Mouse (Mus musculus) liver, embryonic 11.5 days (tissue): ENCODE data around the gene Gm16485. TPM values are rescaled to one million over a fixed set of nuclear protein-coding genes. Genes with fewer than 3 reads are reported as not detected.

Experiments used
- ATAC-seq: fragments of 200-750 bp; cut with Nextera tagmentation; replicated peaks from 2 replicates; pipeline ENCODE4 v1.8.0; 2017; ENCODE audit warnings: moderate number of reproducible peaks, mild to moderate bottlenecking, moderate TSS enrichment, moderate library complexity; ENCODE audit not compliant: low FRiP score
- DNase-seq: peaks from one replicate; pipeline ENCODE4 v3.0.0-alpha.2; 2017; ENCODE audit warnings: low spot score
- H3K27ac ChIP-seq: fragments of 300-500 bp; sonication (generic); 2 replicates; pipeline ENCODE4 v1.5.1; 2014; ENCODE audit warnings: mild to moderate bottlenecking, low read depth, low read length, control low read depth
- H3K27me3 ChIP-seq: fragments of 300-500 bp; sonication (generic); replicated peaks from 2 replicates; pipeline ENCODE4 v1.6.1; 2014; ENCODE audit warnings: low read length, mixed read lengths; ENCODE audit not compliant: control insufficient read depth, insufficient read depth
- H3K36me3 ChIP-seq: fragments of 300-500 bp; sonication (generic); 2 replicates; pipeline ENCODE4 v1.6.1; 2014; ENCODE audit warnings: mild to moderate bottlenecking, low read length, moderate library complexity, mixed read lengths; ENCODE audit not compliant: control insufficient read depth, insufficient read depth
- H3K4me1 ChIP-seq: fragments of 300-500 bp; sonication (generic); replicated peaks from 2 replicates; pipeline ENCODE4 v1.6.1; 2014; ENCODE audit warnings: low read length, mixed read lengths; ENCODE audit not compliant: control insufficient read depth, insufficient read depth
- H3K4me2 ChIP-seq: fragments of 300-500 bp; sonication (generic); 2 replicates; pipeline ENCODE4 v1.6.1; 2014; ENCODE audit warnings: mild to moderate bottlenecking, control low read depth, moderate library complexity
- H3K4me3 ChIP-seq: fragments of 300-500 bp; sonication (generic); 2 replicates; pipeline ENCODE4 v1.5.1; 2014; ENCODE audit warnings: low read depth, low read length, control low read depth
- H3K9ac ChIP-seq: fragments of 300-500 bp; sonication (generic); 2 replicates; pipeline ENCODE4 v1.6.1; 2014; ENCODE audit warnings: low read depth, low read length, control low read depth
- H3K9me3 ChIP-seq: fragments of 300-500 bp; sonication (generic); 2 replicates; pipeline ENCODE4 v1.6.1; 2016; ENCODE audit warnings: low read length, inconsistent platforms, mixed read lengths; ENCODE audit not compliant: control insufficient read depth
- WGBS: fragments of 180-500 bp; shearing (Covaris S2); extraction: QIAGEN DNeasy Blood & Tissue Kit; methylation state at CpG from one replicate; pipeline ENCODE4 v1.1.7; 2014; 5-methylcytosine and 5-hydroxymethylcytosine counted together
- polyA plus RNA-seq: library from polyadenylated mRNA; unstranded; fragments of >200 nt; fragmentation: Nextera tagmentation; extraction: Ambion mirVana; gene quantifications from 2 replicates; pipeline ENCODE4 v1.2.1, GENCODE M21; 2014

The Gm16485 gene
- polyA plus RNA-seq: not detected in 2 replicates

DNA sequence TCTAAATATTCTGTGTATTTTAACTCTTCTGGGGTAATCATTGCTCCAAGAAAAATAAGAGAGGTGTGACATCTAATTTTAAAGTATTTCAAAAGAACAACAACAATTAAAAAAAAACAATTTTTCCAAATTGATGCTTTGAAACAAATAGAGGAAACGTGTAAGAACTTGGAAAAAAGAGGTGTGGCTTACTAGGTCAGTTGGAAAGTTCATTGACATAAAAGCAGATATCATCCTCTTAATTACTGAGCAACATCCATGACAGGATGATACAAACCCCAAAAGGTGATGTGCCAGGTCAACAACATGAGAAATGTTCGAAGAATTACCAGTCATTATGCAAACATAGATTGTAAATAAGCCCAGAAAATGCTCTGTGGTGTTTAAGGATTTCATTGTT, at the start of gene Gm16485:
TSS of gene Gm16485 (plus strand) at position 301 of the 400 bp plus-strand sequence.
- Histone ChIP-seq H3K4me2 (no peak within 1 kb of the TSS), H3K9me3 (no peaks in the 10 kb centered on the region), H3K9ac (no peak within 1 kb of the TSS), H3K27ac (no peak within 1 kb of the TSS), H3K4me3 (no peak within 1 kb of the TSS), H3K36me3 (no peaks in the 10 kb centered on the region), H3K27me3 (no peaks in the 10 kb centered on the region), H3K4me1 (no peaks in the 10 kb centered on the region)
- 56% methylated on average over 2 of the region's 2 CpGs for WGBS
- DNase-seq (no peak), ATAC-seq (no peak)

DNA sequence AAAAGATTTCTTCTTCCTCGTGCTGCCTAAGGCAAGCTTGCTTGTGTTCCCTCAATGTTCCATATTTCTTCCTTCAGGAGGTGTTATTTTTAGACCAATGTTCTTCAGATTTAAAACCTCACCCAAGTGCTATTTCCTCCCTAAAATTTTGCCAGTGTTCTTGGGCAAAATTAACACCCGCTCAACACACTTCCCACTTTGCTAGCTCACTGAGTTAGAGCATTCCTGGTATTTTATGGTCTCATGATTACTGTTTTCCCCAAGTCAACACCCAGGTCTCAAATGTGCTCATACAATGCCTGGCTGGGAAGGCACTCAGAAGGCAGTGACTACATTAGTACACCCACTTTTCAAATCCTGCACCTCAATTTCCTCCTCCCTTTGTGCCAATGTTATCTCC, 44.0 kb upstream of the Gm16485 start:
- ATAC-seq: no peak
- H3K27me3 ChIP-seq: no peaks in the 10 kb centered on the region
- H3K9me3 ChIP-seq: no peaks in the 10 kb centered on the region
- no peaks in the 10 kb centered on the region for H3K36me3 ChIP-seq
- no peak for DNase-seq
- H3K4me1 ChIP-seq: no peaks in the 10 kb centered on the region
- H3K27ac ChIP-seq: no peak overlapping the region
- H3K9ac ChIP-seq: no peak overlapping the region
- H3K4me2 ChIP-seq: no peak overlapping the region
- 73% methylated on average over 2 of the region's 2 CpGs for WGBS
- no peak overlapping the region for H3K4me3 ChIP-seq

DNA sequence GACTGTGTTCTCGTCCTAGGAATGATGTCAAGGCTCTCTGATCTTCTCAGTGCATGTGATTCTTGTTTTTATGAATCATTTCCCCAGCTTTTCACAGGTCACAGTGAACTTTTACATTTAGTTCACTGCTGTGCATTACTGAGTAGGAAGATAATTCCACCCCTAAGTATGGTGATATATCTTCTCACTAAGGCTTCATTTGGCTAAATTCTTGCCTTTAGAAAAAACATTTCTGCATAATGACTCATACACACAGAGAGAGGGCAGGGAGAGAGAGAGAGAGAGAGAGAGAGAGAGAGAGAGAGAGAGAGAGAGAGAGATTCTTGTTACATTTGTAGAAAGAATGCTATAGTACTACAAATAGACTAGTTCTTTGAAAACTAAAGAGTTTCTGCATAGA, 33.8 kb upstream of the Gm16485 start:
- H3K36me3 ChIP-seq: no peaks in the 10 kb centered on the region
- no peaks in the 10 kb centered on the region for H3K27me3 ChIP-seq
- DNase-seq (no peak), ATAC-seq (no peak)
- H3K9me3 ChIP-seq: no peaks in the 10 kb centered on the region
- no peak overlapping the region for H3K4me2 ChIP-seq
- H3K4me1 ChIP-seq: no peaks in the 10 kb centered on the region
- no peak overlapping the region for H3K27ac ChIP-seq
- no peak overlapping the region for H3K4me3 ChIP-seq
- 21% methylated on average over 1 of the region's 1 CpGs for WGBS
- H3K9ac ChIP-seq: no peak overlapping the region

DNA sequence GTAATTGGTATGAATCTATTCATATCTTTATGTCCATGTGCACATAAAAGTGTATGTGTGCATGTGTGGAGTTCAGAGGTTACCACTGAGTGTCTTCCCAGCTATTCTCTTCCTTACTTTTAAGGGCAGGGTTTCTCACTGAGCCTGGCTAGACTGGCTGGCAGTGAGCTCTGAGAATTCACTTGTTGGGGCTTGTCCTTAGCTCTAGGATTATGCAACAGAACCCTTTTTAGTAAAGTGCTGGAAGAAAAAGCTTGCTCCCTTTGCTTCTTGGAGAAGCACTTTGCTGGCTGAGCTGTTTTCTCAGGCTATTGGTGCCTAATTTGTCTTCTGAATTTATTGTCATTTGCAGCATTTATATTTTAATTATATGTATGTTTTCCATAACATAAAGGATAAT, 18.3 kb upstream of the Gm16485 start:
- Histone ChIP-seq H3K4me2 (no peak overlapping the region), H3K27ac (no peak overlapping the region), H3K4me3 (no peak overlapping the region), H3K9me3 (no peaks in the 10 kb centered on the region), H3K9ac (no peak overlapping the region), H3K36me3 (no peaks in the 10 kb centered on the region), H3K4me1 (no peaks in the 10 kb centered on the region), H3K27me3 (no peaks in the 10 kb centered on the region)
- DNase-seq (no peak), ATAC-seq (no peak)

DNA sequence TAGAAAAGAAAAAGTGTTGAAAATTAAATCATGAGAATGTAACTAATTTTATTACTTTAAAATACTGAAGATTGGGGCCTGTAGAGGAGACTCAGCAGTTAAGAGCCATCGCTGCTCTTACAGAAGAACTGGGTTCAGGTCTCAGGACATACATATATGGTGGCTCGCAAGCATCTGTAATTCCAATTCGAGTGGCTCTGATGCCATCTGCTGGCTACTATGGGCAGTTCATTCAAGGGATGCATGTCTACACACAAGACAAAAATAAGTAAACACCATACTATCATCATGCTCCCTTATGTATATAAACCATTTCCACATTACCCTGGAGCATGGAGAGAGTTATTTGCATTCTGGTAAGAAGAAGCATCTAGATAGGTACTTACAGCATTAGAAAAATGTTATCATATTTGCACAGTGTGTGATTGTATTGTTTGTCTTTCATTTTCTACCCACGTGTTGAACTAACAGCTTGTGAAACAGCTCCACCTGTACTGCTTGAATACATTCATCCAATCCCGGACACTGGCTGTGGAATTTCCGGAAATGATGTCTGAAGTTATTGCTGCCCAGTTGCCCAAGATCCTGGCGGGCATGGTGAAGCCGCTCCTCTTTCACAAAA, 7.0 kb upstream of the Gm16485 start:
- Histone ChIP-seq H3K4me2 (no peak overlapping the region), H3K9me3 (no peaks in the 10 kb centered on the region), H3K4me3 (no peak overlapping the region), H3K9ac (no peak overlapping the region), H3K27ac (no peak overlapping the region), H3K27me3 (no peaks in the 10 kb centered on the region), H3K4me1 (no peaks in the 10 kb centered on the region), H3K36me3 (no peaks in the 10 kb centered on the region)
- DNase-seq: no peak
- WGBS: 59% methylated on average over 8 of the region's 8 CpGs
- no peak for ATAC-seq

DNA sequence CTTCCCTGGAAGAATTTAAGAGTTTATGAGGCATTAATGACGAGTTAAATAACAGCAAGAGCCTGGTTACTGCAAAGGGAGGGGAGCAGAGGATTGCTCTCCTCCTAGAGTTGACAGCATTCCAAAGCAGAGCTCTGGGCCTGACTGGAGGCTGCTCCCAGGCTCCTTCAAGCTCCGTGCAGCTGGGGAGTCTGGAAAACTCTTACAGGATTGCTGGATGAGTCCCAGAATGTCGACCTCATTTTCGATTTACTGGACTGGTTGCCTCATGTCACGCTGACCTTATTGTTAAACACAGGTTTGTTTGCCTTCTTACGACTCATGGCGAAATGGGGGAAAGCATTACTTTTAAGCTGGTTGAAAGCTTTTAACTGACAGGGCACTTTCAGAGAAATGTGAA, 1.4 kb upstream of the Gm16485 start:
- Histone ChIP-seq H3K4me3 (no peak overlapping the region), H3K27me3 (no peaks in the 10 kb centered on the region), H3K4me2 (no peak overlapping the region), H3K4me1 (no peaks in the 10 kb centered on the region), H3K9me3 (no peaks in the 10 kb centered on the region), H3K27ac (no peak overlapping the region), H3K36me3 (no peaks in the 10 kb centered on the region), H3K9ac (no peak overlapping the region)
- no peak for DNase-seq
- 63% methylated on average over 7 of the region's 7 CpGs for WGBS
- ATAC-seq: no peak

DNA sequence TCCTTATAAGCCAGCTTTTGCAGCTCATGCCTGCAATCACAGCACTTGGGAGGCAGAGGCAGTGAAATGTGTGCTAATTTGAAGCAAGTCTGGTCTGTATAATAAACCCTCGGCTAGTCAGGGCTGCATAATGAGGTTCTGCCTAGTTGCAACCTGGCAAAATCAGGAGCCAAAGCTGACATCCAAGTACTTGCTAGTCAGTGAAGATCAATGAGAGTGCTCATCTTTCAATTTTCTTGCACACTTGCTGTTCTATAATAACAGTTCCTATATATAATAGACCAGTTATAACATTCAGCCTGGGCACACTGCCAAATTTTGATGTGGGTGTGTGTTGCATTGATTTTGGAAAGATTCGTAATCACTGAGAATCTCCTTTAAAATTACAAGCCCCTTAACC, 6.2 kb downstream of the Gm16485 start:
- H3K4me1 ChIP-seq: no peaks in the 10 kb centered on the region
- H3K36me3 ChIP-seq: no peaks in the 10 kb centered on the region
- ATAC-seq (no peak), DNase-seq (no peak)
- no peaks in the 10 kb centered on the region for H3K27me3 ChIP-seq
- no peak overlapping the region for H3K4me2 ChIP-seq
- WGBS: 78% methylated on average over 2 of the region's 2 CpGs
- H3K27ac ChIP-seq: no peak overlapping the region
- H3K9me3 ChIP-seq: no peaks in the 10 kb centered on the region
- no peak overlapping the region for H3K9ac ChIP-seq
- H3K4me3 ChIP-seq: no peak overlapping the region

DNA sequence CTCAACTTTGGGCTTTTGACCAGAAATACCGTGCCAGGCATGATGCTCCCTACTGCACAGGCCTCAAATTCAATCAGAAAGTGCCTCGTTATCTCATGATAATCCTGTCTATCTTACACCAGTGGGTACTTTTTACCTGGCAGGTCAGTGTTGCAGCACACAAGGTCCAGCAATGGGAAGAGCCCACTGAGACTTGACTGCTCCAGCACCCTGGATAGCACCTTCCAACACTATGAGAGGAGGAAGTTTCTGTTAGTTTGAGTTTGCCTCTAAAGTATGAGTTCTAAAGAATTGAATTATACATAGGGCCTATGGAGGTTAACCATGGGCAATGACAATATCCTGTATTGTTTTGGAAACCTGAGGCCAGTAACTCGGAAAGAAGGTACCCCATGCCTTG, 10.7 kb downstream of the Gm16485 start:
- no peaks in the 10 kb centered on the region for H3K4me1 ChIP-seq
- ATAC-seq (no peak), DNase-seq (no peak)
- H3K4me3 ChIP-seq: no peak overlapping the region
- WGBS: 66% methylated on average over 3 of the region's 3 CpGs
- no peaks in the 10 kb centered on the region for H3K9me3 ChIP-seq
- H3K9ac ChIP-seq: no peak overlapping the region
- H3K27ac ChIP-seq: no peak overlapping the region
- H3K36me3 ChIP-seq: no peaks in the 10 kb centered on the region
- no peak overlapping the region for H3K4me2 ChIP-seq
- no peaks in the 10 kb centered on the region for H3K27me3 ChIP-seq

DNA sequence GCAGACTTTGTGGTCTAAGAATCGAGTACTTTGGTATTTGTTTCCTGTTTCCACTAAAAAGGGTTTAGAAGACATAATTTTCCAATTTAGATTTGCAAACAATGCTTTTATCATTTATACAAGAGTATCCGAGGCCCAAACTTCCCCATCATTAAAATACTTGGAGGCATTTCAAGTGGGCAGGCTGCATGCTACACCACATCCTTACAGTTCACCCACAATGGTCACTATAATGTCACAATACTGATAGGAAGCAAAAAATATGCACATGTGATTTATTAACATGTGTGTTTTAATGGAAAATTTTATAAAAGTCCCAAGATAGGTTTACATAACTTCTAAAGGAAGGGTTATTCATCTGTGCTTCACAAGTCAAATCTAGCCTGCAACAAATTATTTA, 24.9 kb downstream of the Gm16485 start:
- Histone ChIP-seq H3K4me3 (no peak overlapping the region), H3K27me3 (no peaks in the 10 kb centered on the region), H3K4me2 (no peak overlapping the region), H3K36me3 (peaks cover 3% of the 10 kb centered on the region; the same call in 1 of the 2 replicates), H3K9ac (no peak overlapping the region), H3K27ac (no peak overlapping the region), H3K9me3 (no peaks in the 10 kb centered on the region), H3K4me1 (no peaks in the 10 kb centered on the region)
- no peak for ATAC-seq
- DNase-seq: no peak
- 62% methylated on average over 2 of the region's 2 CpGs for WGBS
